Mouse (Mus musculus) heart, postnatal 0 days (tissue): ENCODE measurements at regions not wholly inside any gene's neighbourhood (a gene's known extent, or its start where the extent isn't known, plus 50 kb on each side); places are given as distances from the start of the nearest gene placed in this dataset.

Experiments used
- CTCF ChIP-seq: IDR thresholded peaks from 2 replicates; pipeline ENCODE4 v1.5.1; 2016; ENCODE audit warnings: antibody characterized with exemption, control low read depth, low read depth
- EP300 ChIP-seq: IDR thresholded peaks from 2 replicates; pipeline ENCODE4 v1.6.1; 2016; ENCODE audit warnings: antibody characterized with exemption, low read depth

GRCm38 (mm10) chr11:86005284-86005683 lies 119.1 kb downstream of the Tbx4 start:
- no peak for TF ChIP-seq CTCF
- no peak for TF ChIP-seq EP300
